Mouse (Mus musculus) small intestine, adult 2 months (tissue): ENCODE results near the gene Rad51ap2. TPM values are rescaled to one million over a fixed set of nuclear protein-coding genes. Genes with fewer than 3 reads are reported as not detected.

Source experiments
- H3K27ac ChIP-seq: fragments of 200-500 bp; 2 replicates; pipeline ENCODE4 v1.5.1; 2012; ENCODE audit warnings: low read depth, low read length, control low read depth, inconsistent platforms; ENCODE audit not compliant: insufficient read depth
- H3K27me3 ChIP-seq: fragments of 200-500 bp; 2 replicates; pipeline ENCODE4 v1.6.1; 2012; ENCODE audit warnings: mild to moderate bottlenecking, moderate library complexity, low read length, inconsistent platforms; ENCODE audit not compliant: control insufficient read depth, insufficient read depth
- H3K36me3 ChIP-seq: fragments of 200-500 bp; 2 replicates; pipeline ENCODE4 v1.6.1; 2012; ENCODE audit warnings: mild to moderate bottlenecking, low read length, control low read depth, inconsistent platforms; ENCODE audit not compliant: control insufficient read depth, insufficient read depth
- H3K4me1 ChIP-seq: fragments of 200-500 bp; 2 replicates; pipeline ENCODE4 v1.6.1; 2012; ENCODE audit warnings: low read length, inconsistent platforms, mixed read lengths; ENCODE audit not compliant: control insufficient read depth, insufficient read depth, insufficient read length
- H3K4me3 ChIP-seq: fragments of 200-500 bp; 2 replicates; pipeline ENCODE4 v1.5.1; 2012; ENCODE audit warnings: low read depth, mild to moderate bottlenecking, control low read depth, inconsistent platforms, low read length, moderate library complexity
- CTCF ChIP-seq: fragments of 200-500 bp; IDR thresholded peaks from 2 replicates; pipeline ENCODE4 v1.5.1; 2012; ENCODE audit warnings: low read depth, mild to moderate bottlenecking, control low read depth, inconsistent platforms, low read length, moderate library complexity, mixed read lengths; ENCODE audit not compliant: insufficient replicate concordance, insufficient read length; ENCODE audit errors: extremely low read depth
- POLR2A ChIP-seq: fragments of 200-500 bp; IDR thresholded peaks from 2 replicates; pipeline ENCODE4 v1.6.1; 2012; ENCODE audit warnings: low read depth, mild to moderate bottlenecking, control low read depth, inconsistent platforms, low read length, moderate library complexity
- WGBS: fragments of 180-500 bp; shearing (Covaris S2); methylation state at CpG from one replicate; pipeline ENCODE4 v1.1.7; 2018; 5-methylcytosine and 5-hydroxymethylcytosine counted together
- polyA plus RNA-seq: library from polyadenylated mRNA; depleted of rRNA; stranded (reverse); fragments of >200 nt; gene quantifications from 2 replicates; pipeline ENCODE4 v1.2.3, GENCODE M21; 2012; rRNA removed

Gene Rad51ap2
- not detected in 2 replicates for polyA plus RNA-seq

- no peak within 1 kb of the TSS for H3K27ac ChIP-seq
- no peaks in the 10 kb centered on the region; the same call in 1 of the 2 replicates for H3K4me1 ChIP-seq
- WGBS = 4% methylated on average over 40 of the region's 40 CpGs
- TF ChIP-seq CTCF (no peak), POLR2A (no peak)
- no peaks in the 10 kb centered on the region for H3K27me3 ChIP-seq
- no peaks in the 10 kb centered on the region for H3K36me3 ChIP-seq
- H3K4me3 ChIP-seq = 0 out of 2 replicates have a peak within 1 kb of the TSS, but pooled peaks have one; percentile 17
These were observed at the start of gene Rad51ap2 for GRCm38 (mm10) chr12:11455549-11456194. Gene Rad51ap2, plus strand, starts transcription at chr12:11456079.

DNA sequence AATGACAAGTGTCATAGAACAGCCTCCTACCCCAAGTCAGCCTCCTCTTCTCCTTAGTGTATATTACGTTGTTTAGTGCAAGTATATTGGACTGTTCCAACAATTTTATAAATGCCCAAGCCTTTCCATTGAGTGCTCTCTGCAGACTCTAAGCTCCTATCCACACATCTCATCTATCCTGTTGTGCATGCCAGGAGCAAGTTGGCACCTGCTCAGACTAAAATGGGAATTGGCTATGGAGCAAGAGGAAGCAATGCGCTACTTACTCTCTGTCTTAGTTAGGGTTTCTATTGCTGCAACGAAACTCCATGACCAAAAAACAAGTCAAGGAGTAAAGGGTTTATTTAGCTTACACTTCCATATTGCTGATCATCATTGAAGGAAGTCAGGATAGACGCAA lies 48.2 kb upstream of the Rad51ap2 start:
- H3K27me3 ChIP-seq = no peaks in the 10 kb centered on the region
- no peaks in the 10 kb centered on the region for H3K4me1 ChIP-seq
- H3K4me3 ChIP-seq = no peak overlapping the region
- 81% methylated on average over 4 of the region's 4 CpGs for WGBS
- no peaks in the 10 kb centered on the region for H3K36me3 ChIP-seq
- no peak for TF ChIP-seq CTCF
- no peak for TF ChIP-seq POLR2A
- no peak overlapping the region for H3K27ac ChIP-seq

DNA sequence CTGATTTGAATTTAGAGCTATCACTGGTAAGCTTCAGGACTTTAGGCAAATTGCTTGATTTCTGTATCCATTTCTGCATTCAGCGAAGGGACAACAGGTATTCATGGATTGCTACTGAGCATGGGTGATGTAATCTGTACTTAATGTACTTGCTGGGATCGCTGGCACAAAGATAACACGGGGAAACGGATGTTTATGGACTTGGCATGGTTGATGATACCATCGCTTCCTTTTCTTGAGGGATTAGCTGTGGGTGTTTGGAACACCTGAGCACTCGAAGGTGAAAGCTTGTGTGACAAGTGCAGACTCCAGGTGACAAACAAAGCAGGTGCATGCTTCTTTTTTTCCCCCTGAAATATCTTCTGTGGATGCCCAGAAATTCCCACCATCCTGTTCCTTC lies 37.8 kb upstream of the Rad51ap2 start:
- no peaks in the 10 kb centered on the region for H3K36me3 ChIP-seq
- 59% methylated on average over 6 of the region's 6 CpGs for WGBS
- no peak overlapping the region for H3K4me3 ChIP-seq
- H3K27ac ChIP-seq = no peak overlapping the region
- TF ChIP-seq POLR2A (no peak), CTCF (no peak)
- H3K4me1 ChIP-seq = no peaks in the 10 kb centered on the region
- H3K27me3 ChIP-seq = no peaks in the 10 kb centered on the region

DNA sequence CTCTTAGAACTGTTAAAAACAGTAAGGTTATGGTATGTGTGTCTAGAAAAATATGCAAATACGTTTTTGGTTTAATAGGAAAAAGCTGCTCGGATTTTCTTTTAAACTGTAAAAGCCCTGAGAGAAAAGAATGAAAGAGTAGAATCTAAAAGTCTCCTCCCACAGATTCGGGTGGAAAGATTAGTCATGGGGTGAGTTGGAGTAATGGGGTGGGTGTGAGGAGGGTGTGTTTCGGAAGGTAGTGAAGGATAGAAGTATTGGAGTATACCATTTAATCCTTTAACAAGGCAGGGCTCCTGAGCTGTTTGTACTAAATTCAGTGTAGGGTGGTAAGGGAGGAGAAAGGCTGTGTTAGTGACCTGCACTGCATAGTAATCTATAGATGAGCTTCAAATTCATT lies 28.5 kb upstream of the Rad51ap2 start:
- TF ChIP-seq POLR2A (no peak), CTCF (no peak)
- H3K27me3 ChIP-seq = no peaks in the 10 kb centered on the region
- 69% methylated on average over 4 of the region's 4 CpGs for WGBS

GRCm38 (mm10) chr12:11433126-11433525 lies 22.8 kb upstream of the Rad51ap2 start:
- no peak overlapping the region for H3K27ac ChIP-seq
- H3K4me3 ChIP-seq = no peak overlapping the region
- H3K4me1 ChIP-seq = no peaks in the 10 kb centered on the region; the same call in 1 of the 2 replicates
- H3K27me3 ChIP-seq = peaks cover 5% of the 10 kb centered on the region
- H3K36me3 ChIP-seq = no peaks in the 10 kb centered on the region
- no peak for TF ChIP-seq CTCF
- no peak for TF ChIP-seq POLR2A
- WGBS = 95% methylated on average over 1 of the region's 1 CpGs

More for the DNA sequence above, 28.5 kb upstream of the Rad51ap2 start:
- no peak overlapping the region for H3K27ac ChIP-seq
- no peaks in the 10 kb centered on the region for H3K4me1 ChIP-seq
- no peaks in the 10 kb centered on the region for H3K36me3 ChIP-seq
- H3K4me3 ChIP-seq = no peak overlapping the region

- 61% methylated on average over 1 of the region's 1 CpGs for WGBS
- TF ChIP-seq CTCF (no peak), POLR2A (no peak)
- Histone ChIP-seq H3K4me3 (no peak overlapping the region), H3K27ac (no peak overlapping the region), H3K36me3 (no peaks in the 10 kb centered on the region), H3K4me1 (no peaks in the 10 kb centered on the region; the same call in 1 of the 2 replicates), H3K27me3 (peaks cover 5% of the 10 kb centered on the region)
These were observed 22.2 kb upstream of the Rad51ap2 start for GRCm38 (mm10) chr12:11433716-11434115.

DNA sequence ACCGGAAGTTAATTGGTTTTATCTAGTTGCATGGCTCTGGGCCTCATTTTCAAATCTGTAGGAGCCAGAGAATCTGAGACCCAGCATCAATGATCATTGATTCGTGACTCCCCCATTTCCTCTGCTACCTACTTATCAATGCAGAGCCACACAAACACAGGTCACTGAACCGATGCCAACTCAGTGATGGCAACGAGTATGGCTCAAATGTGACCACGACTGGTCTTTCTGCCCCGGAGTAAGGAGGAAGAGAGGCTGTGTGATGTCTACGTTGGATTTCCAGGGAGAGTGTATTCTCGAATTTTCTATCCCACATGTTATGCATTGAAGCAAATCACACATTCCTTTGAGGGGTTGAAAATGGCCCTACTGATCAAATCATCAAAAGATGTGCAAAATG lies 21.4 kb upstream of the Rad51ap2 start:
- 71% methylated on average over 8 of the region's 8 CpGs for WGBS
- TF ChIP-seq CTCF = no peak
- no peak for TF ChIP-seq POLR2A

More for the DNA sequence above, 21.4 kb upstream of the Rad51ap2 start:
- Histone ChIP-seq H3K27me3 (peaks cover 5% of the 10 kb centered on the region), H3K4me3 (no peak overlapping the region), H3K27ac (no peak overlapping the region), H3K36me3 (no peaks in the 10 kb centered on the region), H3K4me1 (no peaks in the 10 kb centered on the region; the same call in 1 of the 2 replicates)
